Mouse (Mus musculus): ENCODE data around the gene Ptprq. TPM values are rescaled to one million over a fixed set of nuclear protein-coding genes. Genes with fewer than 3 reads are reported as not detected.

The Ptprq gene
- polyA plus RNA-seq, 1 experiment from 2014 or later: 0.04 TPM

GRCm38 (mm10) chr10:107704443-107704842, 15.4 kb downstream of the Ptprq start:
- H3K27me3 ChIP-seq (replicated peaks): no peaks in the 10 kb centered on the region
- no peak overlapping the region for H3K4me3 ChIP-seq (replicated peaks)
- no peak overlapping the region for H3K9ac ChIP-seq
- 43% methylated on average over 3 of the region's 3 CpGs for WGBS
- no peaks in the 10 kb centered on the region for H3K9me3 ChIP-seq
- ATAC-seq (ENCODE audit: insufficient read depth, low FRiP score, low read depth): no peak
- H3K36me3 ChIP-seq: no peaks in the 10 kb centered on the region
- no peak overlapping the region for H3K4me2 ChIP-seq
- no peak overlapping the region for H3K27ac ChIP-seq
- H3K4me1 ChIP-seq: no peaks in the 10 kb centered on the region

GRCm38 (mm10) chr10:107700944-107701343, 18.9 kb downstream of the Ptprq start:
- Histone ChIP-seq H3K36me3 (no peaks in the 10 kb centered on the region), H3K27ac (no peak overlapping the region), H3K9ac (no peak overlapping the region), H3K9me3 (no peaks in the 10 kb centered on the region), H3K4me1 (no peaks in the 10 kb centered on the region), H3K27me3 (replicated peaks) (no peaks in the 10 kb centered on the region), H3K4me3 (replicated peaks) (no peak overlapping the region), H3K4me2 (no peak overlapping the region)
- ATAC-seq (ENCODE audit: insufficient read depth, low FRiP score, low read depth): no peak
- 88% methylated on average over 3 of the region's 3 CpGs for WGBS

- ATAC-seq (ENCODE audit: insufficient read depth, low FRiP score, low read depth): no peak
- H3K4me1 ChIP-seq: no peaks in the 10 kb centered on the region
- no peaks in the 10 kb centered on the region for H3K27me3 ChIP-seq (replicated peaks)
- H3K4me2 ChIP-seq: no peak overlapping the region
- H3K36me3 ChIP-seq: no peaks in the 10 kb centered on the region
- no peak overlapping the region for H3K27ac ChIP-seq
- no peak overlapping the region for H3K4me3 ChIP-seq (replicated peaks)
- WGBS: 79% methylated on average over 2 of the region's 2 CpGs
- H3K9me3 ChIP-seq: no peaks in the 10 kb centered on the region
- H3K9ac ChIP-seq: no peak overlapping the region
Measured at GRCm38 (mm10) chr10:107698716-107699115, 21.1 kb downstream of the Ptprq start.

- WGBS: 66% methylated on average over 5 of the region's 5 CpGs
- Histone ChIP-seq H3K4me3 (replicated peaks) (no peak overlapping the region), H3K27ac (no peak overlapping the region), H3K27me3 (replicated peaks) (no peaks in the 10 kb centered on the region), H3K9ac (no peak overlapping the region), H3K36me3 (no peaks in the 10 kb centered on the region), H3K4me1 (no peaks in the 10 kb centered on the region), H3K4me2 (no peak overlapping the region), H3K9me3 (no peaks in the 10 kb centered on the region)
- ATAC-seq (ENCODE audit: insufficient read depth, low FRiP score, low read depth): no peak
Measured at GRCm38 (mm10) chr10:107697177-107697576, 22.7 kb downstream of the Ptprq start.

GRCm38 (mm10) chr10:107687382-107687781, 32.5 kb downstream of the Ptprq start:
- no peak overlapping the region for H3K4me3 ChIP-seq (replicated peaks)
- ATAC-seq (ENCODE audit: insufficient read depth, low FRiP score, low read depth): no peak
- no peaks in the 10 kb centered on the region for H3K36me3 ChIP-seq
- no peaks in the 10 kb centered on the region for H3K4me1 ChIP-seq
- WGBS: 52% methylated on average over 6 of the region's 6 CpGs
- H3K4me2 ChIP-seq: no peak overlapping the region
- no peak overlapping the region for H3K9ac ChIP-seq
- no peak overlapping the region for H3K27ac ChIP-seq
- H3K9me3 ChIP-seq: no peaks in the 10 kb centered on the region
- H3K27me3 ChIP-seq (replicated peaks): no peaks in the 10 kb centered on the region

- H3K4me3 ChIP-seq (replicated peaks): no peak overlapping the region
- no peaks in the 10 kb centered on the region for H3K9me3 ChIP-seq
- H3K4me1 ChIP-seq: no peaks in the 10 kb centered on the region
- H3K27ac ChIP-seq: no peak overlapping the region
- H3K36me3 ChIP-seq: no peaks in the 10 kb centered on the region
- no peak for ATAC-seq (ENCODE audit: insufficient read depth, low FRiP score, low read depth)
- H3K4me2 ChIP-seq: no peak overlapping the region
- WGBS: 70% methylated on average over 1 of the region's 1 CpGs
- no peaks in the 10 kb centered on the region for H3K27me3 ChIP-seq (replicated peaks)
- no peak overlapping the region for H3K9ac ChIP-seq
Measured at GRCm38 (mm10) chr10:107675994-107676393, 43.9 kb downstream of the Ptprq start.

GRCm38 (mm10) chr10:107668374-107669094, 51.3 kb downstream of the Ptprq start:
- Histone ChIP-seq H3K27me3 (replicated peaks) (no peaks in the 10 kb centered on the region), H3K4me3 (replicated peaks) (no peak overlapping the region), H3K9ac (no peak overlapping the region), H3K4me2 (no peak overlapping the region), H3K27ac (no peak overlapping the region), H3K9me3 (no peaks in the 10 kb centered on the region), H3K4me1 (no peaks in the 10 kb centered on the region), H3K36me3 (no peaks in the 10 kb centered on the region)
- no peak for ATAC-seq (ENCODE audit: insufficient read depth, low FRiP score, low read depth)
- WGBS: 82% methylated on average over 4 of the region's 4 CpGs

- Histone ChIP-seq H3K9me3 (no peaks in the 10 kb centered on the region), H3K4me2 (no peak overlapping the region), H3K9ac (no peak overlapping the region), H3K36me3 (no peaks in the 10 kb centered on the region), H3K27ac (no peak overlapping the region), H3K4me1 (no peaks in the 10 kb centered on the region), H3K27me3 (replicated peaks) (no peaks in the 10 kb centered on the region), H3K4me3 (replicated peaks) (no peak overlapping the region)
- WGBS: 41% methylated on average over 5 of the region's 5 CpGs
- no peak; the same call in 1 of the 2 replicates for ATAC-seq (ENCODE audit: insufficient read depth, low FRiP score, low read depth)
Measured at GRCm38 (mm10) chr10:107662372-107663065, 57.3 kb downstream of the Ptprq start.

GRCm38 (mm10) chr10:107661970-107662369, 57.9 kb downstream of the Ptprq start:
- no peaks in the 10 kb centered on the region for H3K36me3 ChIP-seq
- no peak for ATAC-seq (ENCODE audit: insufficient read depth, low FRiP score, low read depth)
- H3K4me3 ChIP-seq (replicated peaks): no peak overlapping the region
- H3K27me3 ChIP-seq (replicated peaks): no peaks in the 10 kb centered on the region
- H3K9me3 ChIP-seq: no peaks in the 10 kb centered on the region
- H3K9ac ChIP-seq: no peak overlapping the region
- no peak overlapping the region for H3K4me2 ChIP-seq
- H3K4me1 ChIP-seq: no peaks in the 10 kb centered on the region
- H3K27ac ChIP-seq: no peak overlapping the region
- WGBS: 58% methylated on average over 3 of the region's 3 CpGs

- Histone ChIP-seq H3K4me2 (no peak overlapping the region), H3K4me3 (replicated peaks) (no peak overlapping the region), H3K27me3 (replicated peaks) (no peaks in the 10 kb centered on the region), H3K27ac (no peak overlapping the region), H3K9ac (no peak overlapping the region), H3K36me3 (no peaks in the 10 kb centered on the region), H3K9me3 (no peaks in the 10 kb centered on the region), H3K4me1 (no peaks in the 10 kb centered on the region)
- WGBS: 93% methylated on average over 2 of the region's 2 CpGs
- no peak for ATAC-seq (ENCODE audit: insufficient read depth, low FRiP score, low read depth)
Measured at GRCm38 (mm10) chr10:107659141-107659540, 60.7 kb downstream of the Ptprq start.

GRCm38 (mm10) chr10:107649687-107650086, 70.2 kb downstream of the Ptprq start:
- no peak overlapping the region for H3K27ac ChIP-seq
- no peaks in the 10 kb centered on the region for H3K27me3 ChIP-seq (replicated peaks)
- H3K4me1 ChIP-seq: no peaks in the 10 kb centered on the region
- H3K36me3 ChIP-seq: no peaks in the 10 kb centered on the region
- no peak overlapping the region for H3K4me2 ChIP-seq
- no peak overlapping the region for H3K9ac ChIP-seq
- no peaks in the 10 kb centered on the region for H3K9me3 ChIP-seq
- 85% methylated on average over 2 of the region's 2 CpGs for WGBS
- ATAC-seq (ENCODE audit: insufficient read depth, low FRiP score, low read depth): no peak
- no peak overlapping the region for H3K4me3 ChIP-seq (replicated peaks)

- Histone ChIP-seq H3K9me3 (no peaks in the 10 kb centered on the region), H3K36me3 (no peaks in the 10 kb centered on the region), H3K9ac (no peak overlapping the region), H3K4me1 (no peaks in the 10 kb centered on the region), H3K27me3 (replicated peaks) (no peaks in the 10 kb centered on the region), H3K27ac (no peak overlapping the region), H3K4me3 (replicated peaks) (no peak overlapping the region), H3K4me2 (no peak overlapping the region)
- no peak for ATAC-seq (ENCODE audit: insufficient read depth, low FRiP score, low read depth)
- 59% methylated on average over 3 of the region's 3 CpGs for WGBS
Measured at GRCm38 (mm10) chr10:107628104-107628503, 91.7 kb downstream of the Ptprq start.

Data from stomach, embryonic 15.5 days (tissue).